In the genomic region with DNA sequence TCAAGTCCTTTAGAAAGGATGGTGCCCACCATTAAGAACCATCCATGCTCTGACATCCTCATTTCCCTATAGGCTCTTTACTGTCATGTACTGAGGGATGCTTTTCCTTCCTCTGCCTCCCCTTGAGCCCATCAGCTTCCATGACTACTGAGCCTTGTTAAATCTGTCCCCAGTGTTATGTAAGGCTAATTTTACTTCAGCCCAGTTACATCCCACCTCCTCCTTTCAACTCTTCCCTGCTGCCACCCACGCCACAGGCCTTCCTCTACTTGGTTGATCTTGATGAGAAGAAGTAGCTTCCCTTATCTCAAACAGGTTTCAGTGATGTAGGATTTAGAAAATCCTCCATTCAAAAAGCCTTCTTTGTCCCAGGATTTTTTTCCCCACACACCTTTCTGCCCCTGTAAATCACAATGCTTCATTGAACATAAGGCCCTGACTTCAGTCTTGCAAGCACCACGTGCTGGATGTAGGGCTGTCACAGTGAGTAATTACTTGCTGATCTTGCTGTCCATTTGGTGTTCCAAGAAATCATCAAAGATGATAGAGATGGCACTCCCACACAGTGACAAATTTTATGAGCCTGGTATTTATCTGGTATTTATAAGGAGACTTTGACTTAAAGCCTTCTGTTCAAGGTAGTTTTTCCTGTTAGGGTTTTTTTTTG, we compare ENCODE assay signal across 29 mouse cellular contexts.
DNase-seq lines count a peak whose midpoint lies in the region; ATAC-seq and TF ChIP-seq lines count a peak whose summit lies in the region.
"Had no signal": no experiment of that assay in that cellular context is flagged by ENCODE, and none has a peak within 500 bp of the region (broad histone marks: within the 10 kb centered on the region; RNA-seq: fewer than 3 reads in every experiment).

No protein-coding gene starts in this region.

- TF ChIP-seq POLR2A in lung, adult 2 months (IDR thresholded peaks at IDR 0.05; ENCODE audit: borderline replicate concordance, extremely low read depth, low read depth, low read length), result no peak

- H3K27ac ChIP-seq in kidney, postnatal 0 days, result no peak overlapping the region
- H3K27ac ChIP-seq in left cerebral cortex, adult 2 months, result peak overlapping the region; percentile 53; the same call in 1 of the 2 replicates
- H3K27ac ChIP-seq: embryonic facial prominence, embryonic 12.5 days; forebrain, embryonic 13.5 days; heart, embryonic 13.5 days; hindbrain, embryonic 12.5 days; liver, embryonic 14.5 days; lung, embryonic 15.5 days; midbrain, embryonic 15.5 days; neural tube, embryonic 12.5 days had no signal

- peak; percentile 61 for ATAC-seq in kidney, postnatal 0 days (replicated peaks; ENCODE audit: low FRiP score, low read depth)
- no peak for ATAC-seq in erythroblast, adult 5-6 weeks (replicated peaks; ENCODE audit: low FRiP score, poor library complexity, severe bottlenecking)
- ATAC-seq: forebrain, embryonic 13.5 days; midbrain, embryonic 15.5 days; Patski had no signal

- H3K4me3 ChIP-seq in kidney, postnatal 0 days (replicated peaks; ENCODE audit: low read depth, low read length), result no peak overlapping the region
- no peak overlapping the region for H3K4me3 ChIP-seq in left cerebral cortex, adult 2 months
- H3K4me3 ChIP-seq in lung, adult 2 months (replicated peaks; ENCODE audit: extremely low read depth, low read depth, low read length), result no peak overlapping the region
- H3K4me3 ChIP-seq: embryonic facial prominence, embryonic 12.5 days; erythroblast, embryonic 14.5 days; forebrain, embryonic 13.5 days; heart, embryonic 13.5 days; hindbrain, embryonic 12.5 days; lung, embryonic 15.5 days; midbrain, embryonic 15.5 days; neural tube, embryonic 12.5 days had no signal

- H3K27me3 ChIP-seq in kidney, postnatal 0 days (ENCODE audit: insufficient read depth, low read length), result no peaks in the 10 kb centered on the region
- H3K27me3 ChIP-seq: CH12.LX; embryonic facial prominence, embryonic 12.5 days; forebrain, embryonic 13.5 days; heart, embryonic 13.5 days; hindbrain, embryonic 12.5 days; lung, embryonic 15.5 days; midbrain, embryonic 15.5 days; neural tube, embryonic 12.5 days; Patski had no signal

- no peaks in the 10 kb centered on the region for H3K36me3 ChIP-seq in kidney, postnatal 0 days (ENCODE audit: insufficient read depth, low read length)
- H3K36me3 ChIP-seq: embryonic facial prominence, embryonic 12.5 days; G1E; hindbrain, embryonic 12.5 days; lung, embryonic 15.5 days; midbrain, embryonic 15.5 days; neural tube, embryonic 12.5 days had no signal

- intact Hi-C loops in left cerebral cortex, adult 2 months (cut with DNase I), result no loop called here

- DNase-seq in kidney, postnatal 0 days (ENCODE audit: low spot score), result peak; percentile 47
- DNase-seq in kidney, postnatal 25 days, result no peak
- DNase-seq in frontal cortex, adult 2 months (ENCODE audit: extremely low spot score in 1 of 2, low spot score in 1 of 2), result peak; percentile 1 to 23
- peak in 1 of 2 experiments; percentile 11 for DNase-seq in left cerebral cortex, adult 2 months (ENCODE audit: extremely low spot score in 1 of 2, low spot score in 2 of 2)
- peak; percentile 1 to 15 for DNase-seq in right cerebral cortex, postnatal 36 days (ENCODE audit: low spot score in 2 of 2)
- DNase-seq in lung, adult 2 months, result no peak
- DNase-seq: B cell, adult 2 months; cerebellum, adult 11-12 months; cerebellum, postnatal 25 days; gastrocnemius, postnatal 14 days; heart, adult 18-20 months; heart, postnatal 14 days; kidney, adult 11 months; layer of hippocampus, adult 9-11 months; lung, postnatal 4 days; thymus, postnatal 14 days had no signal

- H3K4me1 ChIP-seq in kidney, postnatal 0 days (replicated peaks; ENCODE audit: insufficient read depth, low read length), result no peaks in the 10 kb centered on the region
- H3K4me1 ChIP-seq in lung, adult 2 months (ENCODE audit: control insufficient read depth, insufficient read depth, low read length), result no peaks in the 10 kb centered on the region; the same call in 1 of the 2 replicates
- H3K4me1 ChIP-seq: embryonic facial prominence, embryonic 12.5 days; forebrain, embryonic 13.5 days; heart, embryonic 13.5 days; hindbrain, embryonic 12.5 days; lung, embryonic 15.5 days; midbrain, embryonic 15.5 days; neural tube, embryonic 12.5 days had no signal

- no peak overlapping the region for H3K9ac ChIP-seq in kidney, postnatal 0 days (ENCODE audit: low read depth, low read length)
- H3K9ac ChIP-seq: embryonic facial prominence, embryonic 12.5 days; forebrain, embryonic 13.5 days; heart, embryonic 13.5 days; hindbrain, embryonic 12.5 days; liver, embryonic 14.5 days; lung, embryonic 15.5 days; midbrain, embryonic 15.5 days; neural tube, embryonic 12.5 days had no signal

- 23% methylated on average over 2 of the region's 2 CpGs for WGBS in kidney, postnatal 0 days
- WGBS in lung, adult 2 months, result 57% methylated on average over 2 of the region's 2 CpGs

- no peaks in the 10 kb centered on the region for H3K9me3 ChIP-seq in kidney, postnatal 0 days (replicated peaks; ENCODE audit: low read length)
- H3K9me3 ChIP-seq: embryonic facial prominence, embryonic 12.5 days; forebrain, embryonic 13.5 days; G1E; heart, embryonic 13.5 days; hindbrain, embryonic 12.5 days; lung, embryonic 15.5 days; midbrain, embryonic 15.5 days; neural tube, embryonic 12.5 days had no signal

- H3K4me2 ChIP-seq in kidney, postnatal 0 days (ENCODE audit: low read length), result no peak overlapping the region
- H3K4me2 ChIP-seq: embryonic facial prominence, embryonic 12.5 days; forebrain, embryonic 13.5 days; heart, embryonic 13.5 days; hindbrain, embryonic 12.5 days; lung, embryonic 15.5 days; midbrain, embryonic 15.5 days; neural tube, embryonic 12.5 days had no signal

- TF ChIP-seq CTCF in kidney, postnatal 0 days (IDR thresholded peaks at IDR 0.05; ENCODE audit: low read depth), result no peak
- no peak for TF ChIP-seq CTCF in left cerebral cortex, adult 2 months (IDR thresholded peaks at IDR 0.05)
- no peak for TF ChIP-seq CTCF in lung, adult 2 months (IDR thresholded peaks at IDR 0.05; ENCODE audit: insufficient read depth, low read length)

Comparison
In these comparisons a context has a peak if more than half of its experiments do, and no peak if none do; other contexts are left out.
1. DNase-seq: peak in kidney, postnatal 0 days (single experiment), frontal cortex, adult 2 months (2 of 2) and right cerebral cortex, postnatal 36 days (2 of 2); none in kidney, postnatal 25 days (0 of 2) and lung, adult 2 months (single experiment).